Mouse (Mus musculus) limb, embryonic 14.5 days (tissue): ENCODE results near the gene Cd276. TPM values are rescaled to one million over a fixed set of nuclear protein-coding genes. Genes with fewer than 3 reads are reported as not detected.
A peak's percentile ranks its signal among the peaks of the same experiment; 100 is the strongest.
"Not testable (repeated sequence)": the region's sequence is repeated elsewhere in the genome, so short reads cannot be mapped to it uniquely, and the experiment has no call there.

Experiments
- ATAC-seq: fragments of 200-750 bp; cut with Nextera tagmentation; 2 replicates; pipeline ENCODE4 v1.8.0; 2017; ENCODE audit warnings: low read depth, moderate number of reproducible peaks, moderate TSS enrichment; ENCODE audit not compliant: low FRiP score
- DNase-seq: peaks from one replicate; pipeline ENCODE4 v3.0.0-alpha.2; 2015; ENCODE audit warnings: low spot score
- H3K27ac ChIP-seq: fragments of 300-500 bp; sonication (generic); replicated peaks from 2 replicates; pipeline ENCODE4 v1.5.1; 2014; ENCODE audit warnings: low read depth, mild to moderate bottlenecking, low read length, moderate library complexity, mixed read lengths
- H3K27me3 ChIP-seq: fragments of 300-500 bp; sonication (generic); 2 replicates; pipeline ENCODE4 v1.6.1; 2014; ENCODE audit warnings: low read length, mixed read lengths; ENCODE audit not compliant: control insufficient read depth, insufficient read depth
- H3K36me3 ChIP-seq: fragments of 300-500 bp; sonication (generic); 2 replicates; pipeline ENCODE4 v1.6.1; 2014; ENCODE audit warnings: mild to moderate bottlenecking, low read length, moderate library complexity, mixed read lengths; ENCODE audit not compliant: control insufficient read depth, insufficient read depth
- H3K4me1 ChIP-seq: fragments of 300-500 bp; sonication (generic); 2 replicates; pipeline ENCODE4 v1.6.1; 2014; ENCODE audit warnings: antibody characterized with exemption, low read length, mixed read lengths; ENCODE audit not compliant: control insufficient read depth, insufficient read depth
- H3K4me2 ChIP-seq: fragments of 300-500 bp; sonication (generic); replicated peaks from 2 replicates; pipeline ENCODE4 v1.6.1; 2014; ENCODE audit warnings: low read depth, mild to moderate bottlenecking, low read length, moderate library complexity; ENCODE audit not compliant: severe bottlenecking
- H3K4me3 ChIP-seq: fragments of 300-500 bp; sonication (generic); replicated peaks from 2 replicates; pipeline ENCODE4 v1.5.1; 2014; ENCODE audit warnings: low read length
- H3K9ac ChIP-seq: fragments of 300-500 bp; sonication (generic); 2 replicates; pipeline ENCODE4 v1.6.1; 2014; ENCODE audit warnings: mild to moderate bottlenecking, low read depth, low read length, moderate library complexity; ENCODE audit not compliant: severe bottlenecking
- H3K9me3 ChIP-seq: fragments of 300-500 bp; sonication (generic); 2 replicates; pipeline ENCODE4 v1.6.1; 2016; ENCODE audit warnings: low read length; ENCODE audit not compliant: control insufficient read depth
- POLR2A ChIP-seq: fragments of 200-500 bp; IDR thresholded peaks from 2 replicates; pipeline ENCODE4 v1.8.0; 2012; ENCODE audit warnings: inconsistent platforms, mild to moderate bottlenecking, moderate library complexity, borderline replicate concordance; ENCODE audit not compliant: insufficient read depth, insufficient read length; ENCODE audit errors: extremely low read depth
- WGBS: fragments of 180-500 bp; shearing (Covaris S2); extraction: QIAGEN DNeasy Blood & Tissue Kit; methylation state at CpG from one replicate; pipeline ENCODE4 v1.1.7; 2014; 5-methylcytosine and 5-hydroxymethylcytosine counted together
- polyA plus RNA-seq, 2 experiments: library from polyadenylated mRNA; depleted of rRNA in 1 of 2; stranded (reverse) in 1 of 2; unstranded in 1 of 2; fragments of >200 nt; fragmentation: Nextera tagmentation in 1 of 2; extraction: Ambion mirVana in 1 of 2; gene quantifications; 2 replicates each; pipeline versions ENCODE4 v1.2.1 to v1.2.3; 2012 to 2014

The Cd276 gene
- polyA plus RNA-seq, 2 experiments, result 64.8 to 64.9 TPM

DNA sequence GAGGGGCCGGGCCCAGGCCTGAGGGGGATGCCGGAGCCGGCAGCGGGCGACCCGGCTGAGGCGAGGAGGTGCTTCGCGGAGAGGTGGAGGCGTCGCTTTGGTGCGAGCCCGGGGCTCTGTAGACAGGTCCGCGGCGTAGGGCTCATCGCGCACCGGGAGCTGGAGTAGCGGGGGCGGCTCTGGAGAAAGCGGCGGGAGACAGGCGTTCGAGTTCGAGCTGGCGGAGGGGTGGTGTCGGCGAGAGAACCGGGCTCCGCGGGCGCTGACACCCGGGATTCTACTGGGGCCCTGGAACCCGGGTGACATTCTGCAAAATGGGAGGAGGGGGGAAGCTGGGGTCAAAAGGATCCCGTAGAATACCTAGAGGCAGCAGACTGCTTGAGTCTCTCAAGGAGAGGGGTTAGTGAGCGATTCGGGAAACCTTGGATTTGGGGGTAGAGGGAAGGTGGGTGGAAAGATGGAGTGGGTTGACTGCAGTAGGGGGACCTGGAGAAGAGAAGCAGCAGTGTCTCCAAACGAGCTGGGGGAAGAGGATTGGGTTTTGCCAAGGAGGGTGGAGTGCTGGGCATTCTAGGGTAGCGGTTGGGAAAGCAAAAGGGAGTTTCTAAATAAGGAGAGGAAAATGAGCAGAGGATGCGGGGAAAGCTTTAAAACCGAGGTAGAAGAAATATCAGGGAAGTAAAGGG, 27.5 kb upstream of the Cd276 start:
- ATAC-seq (no peak; the same call in 1 of the 2 replicates), DNase-seq (no peak)
- TF ChIP-seq POLR2A, result no peak

GRCm38 (mm10) chr9:58581958-58582540, 26.8 kb upstream of the Cd276 start, which contains the start of gene Nptn:
Gene Nptn (plus strand): TSS chr9:58582240.
- ATAC-seq (peak; percentile 98), DNase-seq (peak; percentile 97)
- peak within 1 kb of the TSS; percentile 73 for H3K4me3 ChIP-seq
- peak within 1 kb of the TSS; percentile 72 for H3K4me2 ChIP-seq
- H3K36me3 ChIP-seq, result no peaks in the 10 kb centered on the region
- peaks cover 8% of the 10 kb centered on the region; the same call in 1 of the 2 replicates for H3K4me1 ChIP-seq
- TF ChIP-seq POLR2A, result peak; percentile 93; the same call in 1 of the 2 replicates
- WGBS, result 0% methylated on average over 22 of the region's 56 CpGs
- H3K9ac ChIP-seq, result peak within 1 kb of the TSS; percentile 91
- H3K9me3 ChIP-seq, result no peaks in the 10 kb centered on the region
- H3K27me3 ChIP-seq, result no peaks in the 10 kb centered on the region
- H3K27ac ChIP-seq, result peak within 1 kb of the TSS; percentile 93

More for the DNA sequence above, 27.5 kb upstream of the Cd276 start:
- H3K36me3 ChIP-seq, result no peaks in the 10 kb centered on the region
- peak overlapping the region; percentile 73 for H3K4me3 ChIP-seq
- H3K27ac ChIP-seq, result peak overlapping the region; percentile 93
- H3K4me2 ChIP-seq, result peak overlapping the region; percentile 72
- H3K4me1 ChIP-seq, result peaks cover 8% of the 10 kb centered on the region; the same call in 1 of the 2 replicates
- H3K9me3 ChIP-seq, result no peaks in the 10 kb centered on the region
- H3K27me3 ChIP-seq, result no peaks in the 10 kb centered on the region
- WGBS, result under 1% methylated on average over 41 of the region's 42 CpGs
- H3K9ac ChIP-seq, result peak overlapping the region; percentile 91

- peaks cover 8% of the 10 kb centered on the region; the same call in 1 of the 2 replicates for H3K4me1 ChIP-seq
- DNase-seq (no peak), ATAC-seq (no peak)
- no peaks in the 10 kb centered on the region for H3K36me3 ChIP-seq
- H3K27me3 ChIP-seq, result no peaks in the 10 kb centered on the region
- H3K4me2 ChIP-seq, result peak overlapping the region; percentile 66
- peak overlapping the region; percentile 34 for H3K27ac ChIP-seq
- H3K9me3 ChIP-seq, result no peaks in the 10 kb centered on the region
- WGBS, result 27% methylated on average over 8 of the region's 8 CpGs
- TF ChIP-seq POLR2A, result no peak
- peak overlapping the region; percentile 73 for H3K4me3 ChIP-seq
- H3K9ac ChIP-seq, result peak overlapping the region; percentile 53
Measured at GRCm38 (mm10) chr9:58581283-58581930, 26.2 kb upstream of the Cd276 start.

GRCm38 (mm10) chr9:58580453-58581195, 25.4 kb upstream of the Cd276 start:
- H3K4me1 ChIP-seq, H3K27ac ChIP-seq, H3K4me3 ChIP-seq, H3K4me2 ChIP-seq, DNase-seq, H3K36me3 ChIP-seq, H3K9ac ChIP-seq, H3K27me3 ChIP-seq, ATAC-seq, H3K9me3 ChIP-seq: not testable (repeated sequence)
- WGBS, result 79% methylated on average over 10 of the region's 10 CpGs

- Histone ChIP-seq H3K4me3 (no peak overlapping the region), H3K36me3 (no peaks in the 10 kb centered on the region), H3K9me3 (no peaks in the 10 kb centered on the region), H3K27me3 (no peaks in the 10 kb centered on the region), H3K4me1 (peaks cover 5% of the 10 kb centered on the region; the same call in 1 of the 2 replicates), H3K9ac (no peak overlapping the region), H3K27ac (no peak overlapping the region), H3K4me2 (no peak overlapping the region)
- 24% methylated on average over 3 of the region's 3 CpGs for WGBS
- ATAC-seq (no peak), DNase-seq (peak; percentile 74)
- TF ChIP-seq POLR2A, result no peak
Measured at GRCm38 (mm10) chr9:58578669-58579068, 23.4 kb upstream of the Cd276 start.
